Mouse (Mus musculus): ENCODE measurements around the gene Dhtkd1.
A peak's percentile ranks its signal among the peaks of the same experiment; 100 is the strongest.

Gene Dhtkd1

DNA sequence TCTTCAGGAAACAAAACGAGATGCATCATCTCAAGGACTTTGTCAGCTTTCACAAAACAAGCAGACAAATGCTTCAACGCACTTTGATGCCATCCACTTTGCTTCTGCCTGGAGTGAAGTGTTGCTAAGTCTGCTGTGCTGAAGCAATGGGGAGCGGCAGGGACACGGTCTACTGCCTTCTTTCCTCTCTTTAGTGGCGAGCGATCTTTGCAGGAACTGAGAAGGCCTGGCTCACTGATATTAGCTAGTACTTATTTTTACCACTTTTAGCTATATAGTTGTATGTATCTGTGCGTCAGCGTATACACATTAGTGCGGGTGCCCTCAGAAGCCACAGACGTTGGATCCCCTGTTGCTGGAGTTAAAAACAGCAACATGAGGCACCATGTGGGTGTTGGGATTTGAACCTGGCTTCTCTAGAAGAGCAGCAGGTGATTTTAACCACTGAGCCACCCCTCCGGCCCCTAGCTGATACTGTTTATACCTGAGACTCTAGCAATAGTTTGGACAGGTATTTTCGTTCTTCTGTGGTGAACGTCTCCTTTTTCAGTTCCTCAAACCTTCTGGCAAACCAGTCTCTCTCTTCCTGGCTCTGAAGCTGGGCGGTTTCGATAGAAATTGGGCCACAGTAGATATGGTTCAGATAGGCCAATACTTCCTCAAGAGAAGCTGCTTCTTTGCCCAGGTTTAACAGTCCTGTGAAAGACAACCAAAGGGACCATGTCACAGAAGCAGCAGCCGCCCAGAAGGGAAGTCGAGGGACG is 12.1 kb downstream of the Dhtkd1 start:
- no peak for DNase-seq

DNA sequence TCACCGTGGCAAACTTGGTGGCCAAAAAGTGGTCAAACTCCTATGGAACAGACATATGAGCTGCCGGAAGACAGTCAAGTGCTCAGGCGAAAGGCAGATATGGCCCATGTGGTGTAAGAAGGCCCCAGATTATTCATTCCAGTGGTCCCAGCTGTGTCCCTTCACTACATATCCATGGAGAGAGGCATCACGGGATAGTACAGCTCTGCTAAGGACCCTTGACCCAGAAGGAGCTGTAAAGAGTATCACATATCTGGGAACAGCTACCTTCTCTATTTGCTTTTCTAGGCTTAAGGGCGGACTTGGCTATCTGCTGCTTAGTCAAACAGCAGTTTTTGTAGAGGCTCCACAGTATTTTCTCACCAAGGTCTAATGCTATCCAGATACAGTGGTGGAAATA is 12.8 kb downstream of the Dhtkd1 start:
- no peak for DNase-seq

DNA sequence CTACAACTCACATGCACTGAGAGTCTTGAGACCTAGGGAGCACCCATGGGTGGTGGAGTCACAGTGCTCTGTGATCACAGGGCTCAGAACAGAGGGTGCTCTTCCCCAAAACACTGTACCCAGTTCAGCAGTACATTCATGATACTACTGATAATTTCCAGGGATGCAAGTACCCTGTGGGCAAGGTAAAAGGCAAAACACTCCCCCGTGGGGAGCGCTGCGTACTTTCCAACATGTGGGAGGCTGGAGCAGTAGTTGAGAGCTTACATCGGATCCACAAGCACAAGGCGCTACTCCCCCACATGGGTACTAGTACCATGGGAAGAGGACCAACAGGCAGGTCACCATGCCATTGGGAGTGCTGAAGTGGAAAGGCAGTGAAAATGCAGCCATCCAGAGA is 15.1 kb downstream of the Dhtkd1 start:
- DNase-seq: no peak

DNA sequence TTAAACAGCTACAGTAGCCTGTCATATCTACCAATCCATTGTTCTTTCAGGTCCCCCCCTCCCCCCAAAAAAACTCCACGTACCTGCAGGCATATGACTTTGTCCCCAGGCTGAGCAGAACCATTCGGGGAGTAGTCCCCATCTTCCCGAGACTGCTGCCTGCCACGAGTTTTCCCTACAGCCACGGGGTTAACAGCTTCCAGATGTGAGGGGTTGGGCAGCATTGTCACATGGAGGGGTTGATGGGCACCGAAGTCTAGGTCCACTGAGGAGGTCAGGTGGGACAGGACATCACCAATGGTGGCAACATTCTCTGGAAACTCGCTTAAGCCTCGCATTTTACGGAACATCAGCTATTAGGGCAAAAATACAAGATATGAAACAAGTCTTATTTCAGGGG is 18.8 kb downstream of the Dhtkd1 start:
- no peak for DNase-seq

DNA sequence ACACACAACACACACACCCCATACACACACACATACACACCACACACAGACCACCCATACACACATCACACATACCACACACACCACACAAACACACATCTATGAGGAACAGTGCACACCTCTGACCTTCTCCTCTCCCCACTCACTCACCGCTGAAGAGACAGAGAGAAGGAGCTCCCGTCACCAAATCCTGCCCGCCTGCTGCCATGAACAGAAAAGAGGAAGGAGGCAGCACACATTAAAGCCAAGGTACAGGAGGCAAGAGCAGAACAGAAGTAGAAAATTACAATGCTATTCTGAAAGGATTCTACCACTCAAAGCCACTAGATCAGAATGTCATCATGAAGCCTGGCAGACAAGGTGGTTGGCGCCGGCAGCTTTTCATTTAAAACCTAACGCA is 19.8 kb downstream of the Dhtkd1 start:
- no peak for DNase-seq

DNA sequence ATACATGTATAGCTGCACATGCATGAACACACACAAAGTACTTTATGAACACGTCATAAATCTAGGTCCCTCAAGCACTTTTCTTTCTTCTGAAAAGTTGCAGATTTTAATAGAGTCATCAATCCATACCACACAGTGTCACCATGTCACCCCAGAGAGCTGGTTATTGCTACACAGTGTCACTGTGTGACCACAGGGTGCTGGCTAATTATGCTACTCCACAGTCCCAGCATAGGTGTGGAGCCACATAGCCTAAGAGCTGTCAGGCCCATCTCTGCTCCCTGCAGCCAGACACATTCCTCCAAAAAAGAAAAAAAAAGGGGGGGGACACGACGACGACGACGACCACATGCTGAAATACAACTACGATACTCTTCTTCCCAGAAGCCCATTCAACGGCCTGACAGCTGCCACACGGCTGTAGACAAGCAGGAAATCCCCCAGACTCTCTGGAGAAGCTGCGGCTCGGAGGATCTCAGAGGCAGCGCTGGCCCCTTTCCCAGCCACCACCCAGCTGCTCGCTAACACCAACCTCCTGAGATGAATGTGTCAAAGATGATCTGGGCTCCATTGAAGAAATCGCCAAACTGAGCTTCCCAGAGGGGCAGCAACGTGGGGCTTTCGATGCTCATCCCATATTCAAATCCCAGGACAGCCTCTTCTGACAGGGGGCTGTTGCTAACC is 31.2 kb downstream of the Dhtkd1 start:
- DNase-seq: no peak

DNA sequence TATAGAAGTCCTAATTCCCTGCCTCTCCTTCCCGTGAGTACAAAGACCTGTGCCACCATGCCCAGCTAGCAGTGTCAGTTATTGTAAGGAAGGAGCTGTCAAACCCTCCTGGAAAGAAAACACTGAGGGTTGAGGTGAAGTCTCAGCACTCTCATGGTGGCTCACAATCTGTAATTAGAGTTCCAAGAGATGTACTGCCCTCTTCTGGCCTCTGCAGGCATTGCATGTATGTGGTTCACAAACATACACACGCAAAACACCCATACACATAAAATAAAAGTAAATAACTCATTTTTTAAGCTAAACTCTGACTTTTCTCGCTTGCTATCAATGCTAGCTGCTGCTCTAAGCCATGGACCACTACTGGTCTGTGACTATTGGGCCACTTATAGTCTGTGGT is 36.0 kb downstream of the Dhtkd1 start:
- no peak for DNase-seq

DNA sequence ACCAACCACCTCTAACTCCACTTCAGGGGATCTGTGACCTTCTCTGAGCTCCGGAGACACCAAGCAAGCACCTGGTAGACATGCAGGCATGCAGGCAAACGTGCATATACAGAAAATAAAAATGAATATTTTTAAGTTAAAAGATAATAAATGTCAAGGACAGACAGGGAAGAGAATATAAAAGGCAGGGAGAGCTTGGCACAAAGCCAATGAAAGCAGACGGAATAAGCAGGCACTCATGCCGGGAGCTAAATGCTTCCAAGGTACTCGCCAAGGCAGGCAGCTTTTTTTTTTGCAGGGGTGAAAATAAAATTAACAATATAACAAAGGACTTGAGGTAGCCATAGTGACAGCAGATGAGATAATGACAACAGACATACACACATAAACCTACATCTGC is 36.5 kb downstream of the Dhtkd1 start:
- peak; percentile 59 for DNase-seq

DNA sequence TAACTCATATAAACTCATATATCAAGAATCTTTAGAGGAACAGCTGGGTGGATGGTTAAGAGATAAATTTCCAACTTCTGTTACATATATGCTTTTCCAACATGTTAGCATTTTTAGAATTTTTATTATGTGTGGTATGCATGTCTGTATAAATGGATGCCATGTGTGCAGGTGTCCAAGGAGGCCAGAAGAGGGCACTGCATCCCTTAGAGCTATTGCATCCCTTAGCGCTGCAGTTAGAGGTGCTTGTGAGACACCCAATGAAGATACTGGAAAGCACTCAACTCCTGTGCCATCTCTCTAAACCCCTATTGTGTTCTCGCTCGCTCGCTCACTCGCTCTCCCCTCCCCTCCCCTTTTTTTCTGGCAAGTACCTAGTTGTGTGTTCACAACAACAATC is 42.4 kb downstream of the Dhtkd1 start:
- no peak for DNase-seq

DNA sequence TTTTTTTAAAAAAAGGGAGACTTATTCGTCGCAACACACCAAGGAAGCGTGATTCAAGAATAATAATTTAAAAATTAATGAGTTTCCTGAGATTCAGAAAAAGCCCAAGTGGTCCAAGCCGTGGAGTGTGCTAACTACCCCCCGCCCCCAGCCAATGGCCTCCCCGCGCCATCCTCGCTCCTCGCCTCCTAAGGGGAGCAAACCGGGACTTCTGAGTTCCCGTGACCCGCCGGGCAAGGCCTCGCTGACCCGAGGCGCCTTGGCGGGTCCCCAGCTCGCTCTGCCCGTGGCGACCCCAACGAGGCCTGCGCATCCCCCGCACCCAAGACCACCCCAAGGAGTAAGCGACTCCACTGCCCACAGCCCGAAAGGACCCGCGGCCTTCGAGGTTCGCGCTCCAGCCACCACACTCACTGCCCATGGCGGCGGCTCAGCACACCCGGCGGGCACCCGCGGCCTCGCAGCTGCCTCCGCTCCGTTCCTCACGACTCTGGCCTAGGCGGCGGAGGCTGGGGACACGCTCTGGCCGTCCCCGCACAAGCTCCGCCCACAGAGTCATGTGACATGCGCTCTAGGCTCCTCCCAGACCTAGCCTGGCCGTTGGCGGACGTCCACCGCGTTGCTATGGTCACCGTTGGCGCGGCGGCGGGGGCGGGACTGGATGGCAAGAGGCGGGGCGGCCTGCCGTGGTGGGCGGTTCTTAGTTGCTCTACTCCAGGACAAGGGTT is 47.6 kb downstream of the Dhtkd1 start, which contains the start of gene Sec61a2:
TSS of gene Sec61a2 (minus strand) at position 590 of the 728 bp plus-strand sequence.
- DNase-seq: peak; percentile 97

DNA sequence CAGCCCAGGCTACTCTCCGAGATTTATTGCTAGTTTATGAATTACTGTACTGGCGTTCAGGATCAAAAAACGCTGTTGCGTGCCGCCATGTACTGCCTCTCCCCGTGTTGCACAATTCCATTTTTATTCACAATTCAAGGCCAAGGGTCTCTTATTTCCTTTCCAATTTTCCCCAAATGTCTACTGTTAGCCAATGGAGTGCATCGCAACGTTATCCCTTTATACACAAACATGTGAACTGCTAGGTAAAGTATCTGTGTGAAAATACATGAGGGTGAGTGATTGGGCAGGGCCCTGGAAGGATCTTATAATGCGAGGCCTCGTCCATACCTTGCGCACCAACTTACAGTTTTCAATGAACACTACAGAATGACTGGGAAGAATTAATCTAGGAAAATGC is 48.3 kb downstream of the Dhtkd1 start:
- DNase-seq: no peak

DNA sequence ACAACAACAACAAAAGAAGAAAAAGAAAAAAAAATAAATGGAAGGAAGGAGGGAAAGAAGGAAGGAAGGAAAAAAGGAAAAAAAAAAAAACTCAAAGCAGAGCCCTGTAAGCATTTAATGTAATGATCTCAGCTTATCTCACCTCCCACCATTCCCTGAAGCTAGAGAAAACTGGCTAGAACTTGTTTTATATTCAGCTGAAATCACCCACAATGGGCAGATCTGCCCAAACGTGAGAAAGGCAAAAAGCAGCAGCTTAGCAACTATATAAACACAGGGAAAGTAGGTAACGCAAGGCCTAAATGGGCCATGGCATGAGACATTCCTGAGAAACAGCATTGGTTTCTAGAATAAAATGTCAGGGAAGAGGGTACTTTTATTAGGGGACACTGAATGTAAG is 53.2 kb downstream of the Dhtkd1 start:
- DNase-seq: no peak

DNA sequence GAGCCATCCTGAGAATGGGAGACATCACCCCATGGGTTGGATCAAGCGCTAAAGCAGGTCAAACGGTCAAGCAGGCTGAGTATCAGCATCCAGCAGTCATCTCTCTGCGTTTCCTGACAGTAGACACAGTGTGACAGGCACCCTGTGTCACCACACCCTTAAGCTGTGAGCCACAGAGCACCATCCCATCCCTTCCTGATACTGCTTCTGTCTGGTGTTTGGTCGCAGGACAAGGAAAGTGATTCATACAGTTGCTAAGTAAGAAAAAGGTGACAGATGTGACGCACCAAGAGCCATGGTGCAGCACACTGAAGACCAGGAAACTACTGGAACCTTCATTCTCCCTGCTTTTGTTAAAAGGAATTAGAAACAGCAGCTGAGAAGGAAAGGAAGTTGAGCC is 53.7 kb downstream of the Dhtkd1 start:
- no peak for DNase-seq

DNA sequence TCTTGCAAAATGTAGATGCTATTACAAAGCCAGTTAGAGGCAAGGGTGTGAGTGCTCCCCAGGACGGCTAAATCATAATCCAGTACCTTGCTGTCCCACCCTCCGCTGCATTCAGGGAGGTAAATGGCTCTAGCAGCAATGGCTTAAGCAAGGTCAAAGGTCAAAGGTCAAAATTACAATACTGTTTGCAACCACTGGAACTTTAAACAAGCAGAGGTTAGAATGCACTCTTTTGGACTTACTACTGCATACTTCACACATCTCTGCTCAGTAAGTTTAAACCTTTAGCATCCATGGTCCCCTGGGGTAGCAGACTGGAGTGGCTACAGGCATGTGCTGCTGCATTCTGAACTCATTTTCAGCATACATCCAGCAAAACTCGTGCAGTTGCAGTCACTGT is 65.1 kb downstream of the Dhtkd1 start:
- no peak for DNase-seq

DNA sequence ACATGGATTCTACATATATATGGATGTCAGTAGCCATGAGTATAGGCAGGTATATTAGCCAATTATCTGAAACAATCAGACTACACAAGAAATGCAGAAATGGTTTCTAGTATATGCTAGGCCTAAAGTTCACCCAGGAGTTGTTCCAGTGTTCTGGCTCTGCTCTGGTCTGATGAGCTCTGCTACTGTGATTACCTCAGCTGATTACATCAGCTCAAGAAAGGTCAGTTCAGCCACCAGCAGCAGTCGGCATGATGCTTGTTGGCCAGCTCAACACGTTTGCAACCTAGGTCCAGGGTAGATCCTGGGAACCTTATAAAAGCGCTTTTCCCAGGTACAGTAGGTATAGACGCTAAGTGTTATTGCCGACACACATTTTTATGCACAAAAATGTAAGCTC is 72.8 kb downstream of the Dhtkd1 start:
- no peak for DNase-seq

DNA sequence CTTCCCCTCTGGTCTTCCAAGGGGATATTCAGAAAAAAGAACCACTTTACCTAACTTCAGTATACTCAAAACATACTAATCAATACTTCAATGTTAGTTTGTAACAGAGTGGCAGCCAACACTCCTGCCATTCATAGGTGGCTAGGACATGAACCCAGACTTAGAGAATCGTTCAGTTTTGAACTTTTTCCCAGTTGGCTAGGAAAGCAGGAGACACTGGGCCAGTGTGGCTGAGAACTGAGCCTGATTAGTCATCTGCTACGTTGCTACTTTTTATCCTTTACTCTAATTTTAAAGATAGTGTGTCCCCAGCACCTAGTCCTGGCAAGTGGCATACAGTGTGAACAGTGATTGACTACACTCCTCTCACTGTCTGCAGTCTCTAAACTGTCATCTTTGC is 74.9 kb downstream of the Dhtkd1 start:
- DNase-seq: no peak

DNA sequence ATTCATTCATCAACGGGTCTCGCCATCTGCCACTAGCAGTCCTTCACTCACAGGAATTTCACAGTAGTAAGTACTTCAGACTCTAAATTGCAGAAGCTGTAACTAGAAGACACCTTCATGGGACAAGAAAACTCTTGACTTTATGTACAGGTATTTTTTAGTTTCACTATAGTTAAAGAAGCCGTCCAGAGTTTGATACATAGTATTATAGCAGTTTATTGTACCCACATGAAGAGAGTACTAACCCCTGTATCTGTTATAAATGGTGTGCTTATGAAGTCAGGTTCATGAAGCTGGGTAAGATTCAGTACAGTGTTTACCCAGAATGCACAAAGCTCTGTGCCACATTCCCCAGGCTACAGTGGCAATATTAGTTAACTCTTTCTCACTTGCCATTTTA is 79.8 kb downstream of the Dhtkd1 start, which contains the start of gene Gm13199:
TSS of gene Gm13199 (minus strand) at position 101 of the 400 bp plus-strand sequence.
- no peak for DNase-seq

DNA sequence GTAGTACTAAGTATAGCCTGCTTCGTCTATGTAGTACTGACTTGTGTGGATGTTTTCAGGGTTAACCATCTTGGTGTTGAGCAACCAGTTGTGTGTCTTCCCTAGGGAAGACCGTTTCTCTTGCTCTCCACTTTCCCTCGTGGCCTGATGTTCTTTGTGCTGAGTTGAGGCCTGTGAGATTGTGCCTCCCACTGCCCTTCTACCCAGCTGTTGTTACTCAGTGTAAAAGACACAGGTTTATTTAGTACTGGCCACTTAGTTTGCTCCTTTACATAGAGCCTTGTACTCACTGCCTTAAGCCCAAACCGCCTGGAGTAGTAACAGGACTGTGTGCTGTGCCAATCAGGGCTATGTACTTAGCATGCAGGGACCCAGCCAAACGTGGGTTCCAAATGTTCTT is 90.7 kb downstream of the Dhtkd1 start:
- no peak for DNase-seq

DNA sequence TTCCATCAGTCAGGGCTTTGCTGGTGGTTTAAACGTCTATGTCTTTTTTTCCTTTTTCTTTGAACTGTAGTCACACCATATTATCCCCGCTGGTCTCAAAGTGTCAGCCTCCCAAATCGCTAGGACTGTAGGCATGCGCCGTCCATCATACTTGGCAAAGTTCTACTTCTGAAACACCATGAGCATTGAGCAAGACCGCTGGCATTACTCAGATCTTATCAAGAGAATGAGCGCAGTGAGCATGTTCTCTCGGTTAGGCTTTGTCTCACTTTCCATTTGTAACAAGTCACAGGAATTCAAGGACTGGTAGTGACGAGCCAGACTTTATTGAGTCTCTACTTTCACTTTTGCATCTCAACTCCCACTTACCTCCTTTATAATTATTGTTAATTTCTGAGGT is 91.5 kb downstream of the Dhtkd1 start:
- DNase-seq: no peak

All from cerebellum, adult 11-12 months (tissue).